Mouse (Mus musculus) brain, adult 10 weeks (tissue): ENCODE measurements around the gene Gm10718. TPM values are rescaled to one million over a fixed set of nuclear protein-coding genes. Genes with fewer than 3 reads are reported as not detected.

Source experiments
- polyA plus RNA-seq: library from polyadenylated mRNA; stranded (reverse); fragments of 350-450 nt; fragmentation: Illumina TruSeq; extraction: RNeasy Lipid Tissue Mini Kit (QIAGEN cat#74804); gene quantifications from one replicate; pipeline ENCODE4 v1.2.3, GENCODE M21; 2015; ENCODE audit warnings: low read depth, low replicate concordance

Gm10718 gene
- not detected for polyA plus RNA-seq

GRCm38 (mm10) chr9:3023312-3023984 lies at the start of gene Gm10718:
Gene Gm10718 (plus strand): TSS chr9:3023547.

DNA sequence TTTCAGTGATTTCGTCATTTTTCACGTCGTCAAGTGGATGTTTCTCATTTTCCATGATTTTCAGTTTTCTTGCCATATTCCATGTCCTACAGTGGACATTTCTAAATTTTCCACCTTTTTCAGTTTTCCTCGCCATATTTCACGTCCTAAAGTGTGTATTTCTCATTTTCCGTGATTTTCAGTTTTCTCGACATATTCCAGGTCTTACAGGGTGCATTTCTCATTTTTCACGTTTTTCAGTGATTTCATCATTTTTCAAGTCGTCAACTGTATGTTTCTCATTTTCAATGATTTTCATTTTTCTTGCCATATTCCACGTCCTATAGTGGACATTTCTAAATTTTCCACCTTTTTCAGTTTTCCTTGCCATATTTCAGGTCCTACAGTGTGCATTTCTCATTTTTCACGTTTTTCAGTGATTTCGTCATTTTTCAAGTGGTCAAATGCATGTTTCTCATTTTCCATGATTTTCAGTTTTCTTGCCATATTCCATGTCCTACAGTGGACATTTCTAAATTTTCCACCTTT lies 22.8 kb upstream of the Gm10718 start, which contains the start of gene Gm10722:
Gene Gm10722, plus strand, starts transcription at position 478 of the 528 bp plus-strand sequence.

DNA sequence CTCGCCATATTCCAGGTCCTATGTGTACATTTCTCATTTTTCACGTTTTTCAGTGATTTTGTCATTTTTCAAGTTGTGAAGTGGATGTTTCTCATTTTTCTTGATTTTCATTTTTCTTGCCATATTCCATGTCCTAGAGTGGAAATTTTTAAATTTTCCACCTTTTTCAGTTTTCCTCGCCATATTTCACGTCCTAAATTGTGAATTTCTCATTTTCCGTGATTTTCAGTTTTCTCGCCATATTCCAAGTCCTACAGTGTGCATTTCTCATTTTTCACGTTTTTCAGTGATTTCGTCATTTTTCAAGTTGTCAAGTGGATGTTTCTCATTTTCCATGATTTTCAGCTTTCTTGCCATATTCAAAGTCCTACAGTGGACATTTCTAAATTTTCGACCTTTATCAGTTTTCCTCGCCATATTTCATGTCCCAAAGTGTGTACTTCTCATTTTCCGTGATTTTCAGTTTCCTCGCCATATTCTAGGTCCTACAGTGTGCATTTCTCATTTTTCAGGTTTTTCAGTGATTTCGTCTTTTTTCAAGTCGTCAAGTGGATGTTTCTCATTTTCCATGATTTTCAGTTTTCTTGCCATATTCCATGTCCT lies 20.5 kb upstream of the Gm10718 start, which contains the start of gene Gm11168:
Gene Gm11168, plus strand, starts transcription at position 553 of the 603 bp plus-strand sequence.

GRCm38 (mm10) chr9:3012733-3013279 lies 10.5 kb upstream of the Gm10718 start, which contains the start of gene Gm10721:
Gene Gm10721 (plus strand): TSS chr9:3013140.

GRCm38 (mm10) chr9:3015354-3015753 lies 8.0 kb upstream of the Gm10718 start, which contains the start of gene Gm10720:
Gene Gm10720 (plus strand): TSS chr9:3015654.

DNA sequence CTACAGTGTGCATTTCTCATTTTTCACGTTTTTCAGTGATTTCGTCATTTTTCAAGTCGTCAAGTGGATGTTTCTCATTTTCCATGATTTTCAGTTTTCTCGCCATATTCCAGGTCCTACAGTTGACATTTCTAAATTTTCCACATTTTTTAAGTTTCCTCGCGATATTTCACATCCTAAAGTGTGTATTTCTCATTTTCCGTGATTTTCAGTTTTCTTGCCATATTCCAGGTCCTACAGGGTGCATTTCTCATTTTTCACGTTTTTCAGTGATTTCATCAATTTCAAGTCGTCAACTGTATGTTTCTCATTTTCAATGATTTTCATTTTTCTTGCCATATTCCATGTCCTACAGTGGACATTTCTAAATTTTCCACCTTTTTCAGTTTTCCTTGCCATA lies 6.2 kb upstream of the Gm10718 start, which contains the start of gene Gm10719:
Gene Gm10719, plus strand, starts transcription at position 301 of the 400 bp plus-strand sequence.

GRCm38 (mm10) chr9:3024912-3025467 lies 1.6 kb downstream of the Gm10718 start, which contains the start of gene Gm10717:
Gene Gm10717 (plus strand): TSS chr9:3025417.

GRCm38 (mm10) chr9:3034299-3034698 lies 11.0 kb downstream of the Gm10718 start, which contains the start of gene Gm17535:
Gene Gm17535 (plus strand): TSS chr9:3034599.

DNA sequence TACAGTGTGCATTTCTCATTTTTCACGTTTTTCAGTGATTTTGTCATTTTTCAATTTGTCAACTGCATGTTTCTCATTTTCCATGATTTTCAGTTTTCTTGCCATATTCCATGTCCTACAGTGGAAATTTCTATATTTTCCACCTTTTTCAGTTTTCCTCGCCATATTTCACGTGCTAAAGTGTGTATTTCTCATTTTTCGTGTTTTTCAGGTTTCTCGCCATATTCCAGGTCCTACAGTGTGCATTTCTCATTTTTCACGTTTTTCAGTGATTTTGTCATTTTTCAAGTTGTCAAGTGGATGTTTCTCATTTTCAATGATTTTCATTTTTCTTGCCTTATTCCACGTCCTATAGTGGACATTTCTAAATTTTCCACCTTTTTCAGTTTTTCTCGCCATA lies 13.2 kb downstream of the Gm10718 start, which contains the start of gene Gm10715:
Gene Gm10715, plus strand, starts transcription at position 301 of the 400 bp plus-strand sequence.

Other genes with a start within 250 kb of the Gm10718 start
- not detected for gene Gm10722, start 22.6 kb upstream of the Gm10718 start, polyA plus RNA-seq
- not detected for gene Gm11168, start 20.2 kb upstream of the Gm10718 start, polyA plus RNA-seq
- not detected for gene Gm10721, start 10.4 kb upstream of the Gm10718 start, polyA plus RNA-seq
- gene Gm10720, start 7.9 kb upstream of the Gm10718 start, polyA plus RNA-seq: not detected
- gene Gm10719, start 6.1 kb upstream of the Gm10718 start, polyA plus RNA-seq: not detected
- not detected for gene Gm10717, start 1.9 kb downstream of the Gm10718 start, polyA plus RNA-seq
- not detected for gene Gm17535, start 11.1 kb downstream of the Gm10718 start, polyA plus RNA-seq
- gene Gm10715, start 13.3 kb downstream of the Gm10718 start, polyA plus RNA-seq: not detected